Mouse (Mus musculus): ENCODE data around the gene Ywhah. TPM values are rescaled to one million over a fixed set of nuclear protein-coding genes. Genes with fewer than 3 reads are reported as not detected.
A peak's percentile ranks its signal among the peaks of the same experiment; 100 is the strongest.

Gene Ywhah
- polyA plus RNA-seq (2014; fragmentation: Nextera tagmentation; extraction: Ambion mirVana): 483 and 486 TPM in 2 replicates

DNA sequence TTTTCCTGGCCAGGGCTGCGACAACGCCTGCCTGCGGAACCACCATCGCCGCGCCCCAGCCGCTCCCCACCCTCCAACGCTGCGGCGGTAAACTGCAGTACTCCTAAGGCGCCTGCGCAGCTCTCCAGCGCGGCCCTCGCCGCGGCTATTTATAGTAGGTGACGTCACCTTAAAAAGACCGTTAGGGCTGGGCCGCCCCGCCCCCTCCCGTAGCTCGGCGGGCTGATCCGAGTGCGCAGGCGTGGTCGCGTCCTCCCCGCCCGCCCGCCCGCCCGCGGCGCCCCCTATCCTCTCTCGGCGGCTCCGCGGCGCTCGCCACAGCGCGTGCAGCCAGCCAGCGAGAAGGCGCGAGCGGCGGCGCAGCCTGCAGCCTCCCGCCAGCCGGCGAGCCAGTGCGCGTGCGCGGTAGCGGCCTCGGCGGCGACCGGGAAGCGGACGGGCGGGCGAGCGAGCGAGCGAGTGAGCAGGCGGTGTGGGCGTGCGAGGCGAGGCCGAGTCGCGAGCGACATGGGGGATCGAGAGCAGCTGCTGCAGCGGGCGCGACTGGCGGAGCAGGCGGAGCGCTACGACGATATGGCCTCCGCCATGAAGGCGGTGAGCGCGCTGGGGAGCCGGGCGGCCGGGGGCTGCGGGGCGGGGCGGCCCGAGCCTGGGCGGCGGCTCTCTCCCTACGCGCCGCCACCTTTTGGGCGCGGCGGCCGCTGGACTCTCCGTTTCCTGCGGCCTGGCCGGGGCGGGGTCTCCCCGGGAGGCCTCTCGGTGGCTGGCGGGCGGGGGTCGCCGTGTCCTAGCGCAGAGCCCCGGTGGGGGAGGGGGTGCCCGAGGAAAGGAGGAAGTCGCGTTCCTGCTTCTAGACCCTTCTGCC is at the start of gene Ywhah:
TSS of gene Ywhah (plus strand) at position 256 of the 865 bp plus-strand sequence.
- ATAC-seq (ENCODE audit: insufficient read depth, low FRiP score, low TSS enrichment) (peak; percentile 94), DNase-seq (ENCODE audit: low spot score) (peak; percentile 96)
- Histone ChIP-seq H3K4me1 (ENCODE audit: control insufficient read depth, insufficient read depth, low read length) (peaks cover 7% of the 10 kb centered on the region), H3K36me3 (ENCODE audit: control insufficient read depth, insufficient read depth, low read length) (no peaks in the 10 kb centered on the region), H3K9me3 (ENCODE audit: control insufficient read depth, low read length) (no peaks in the 10 kb centered on the region), H3K9ac (ENCODE audit: low read length) (peak within 1 kb of the TSS; percentile 87), H3K27ac (ENCODE audit: low read depth, low read length) (peak within 1 kb of the TSS; percentile 98), H3K4me3 (ENCODE audit: low read depth, low read length) (peak within 1 kb of the TSS; percentile 82), H3K4me2 (ENCODE audit: low read depth) (peak within 1 kb of the TSS; percentile 73), H3K27me3 (ENCODE audit: control insufficient read depth, insufficient read depth, low read length) (no peaks in the 10 kb centered on the region)
- under 1% methylated on average over 68 of the region's 121 CpGs for WGBS

DNA sequence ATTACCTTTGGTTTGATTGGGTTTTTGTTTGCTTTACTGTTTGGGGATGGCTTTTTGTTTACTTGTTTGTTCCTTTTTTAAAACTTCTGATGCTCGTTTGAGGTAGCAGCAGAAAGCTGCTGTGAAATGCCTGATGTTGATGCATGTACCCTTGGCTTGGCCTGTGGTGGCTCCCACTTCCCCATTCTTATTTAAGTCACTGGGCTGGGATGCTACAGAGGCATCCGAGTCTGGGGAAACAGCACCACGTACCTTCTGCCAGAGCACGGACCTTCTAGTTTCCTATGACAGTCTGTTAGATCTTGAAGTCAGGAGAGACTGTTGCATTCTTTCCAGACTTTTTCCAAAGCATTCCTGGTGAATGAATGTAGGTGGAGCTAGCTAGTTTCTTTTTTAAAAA is 42.1 kb upstream of the Ywhah start:
- H3K36me3 ChIP-seq (ENCODE audit: control insufficient read depth, insufficient read depth, low read length): 0 out of 2 replicates have a peak, but pooled peaks cover 2% of the 10 kb centered on the region
- WGBS: 80% methylated on average over 4 of the region's 4 CpGs
- no peaks in the 10 kb centered on the region for H3K9me3 ChIP-seq (ENCODE audit: control insufficient read depth, low read length)
- no peak overlapping the region for H3K4me2 ChIP-seq (ENCODE audit: low read depth)
- no peaks in the 10 kb centered on the region for H3K27me3 ChIP-seq (ENCODE audit: control insufficient read depth, insufficient read depth, low read length)
- H3K9ac ChIP-seq (ENCODE audit: low read length): no peak overlapping the region
- H3K27ac ChIP-seq (ENCODE audit: low read depth, low read length): no peak overlapping the region
- DNase-seq (ENCODE audit: low spot score): no peak
- no peak for ATAC-seq (ENCODE audit: insufficient read depth, low FRiP score, low TSS enrichment)
- no peak overlapping the region for H3K4me3 ChIP-seq (ENCODE audit: low read depth, low read length)
- H3K4me1 ChIP-seq (ENCODE audit: control insufficient read depth, insufficient read depth, low read length): no peaks in the 10 kb centered on the region

GRCm38 (mm10) chr5:32977179-32977578 is 41.4 kb upstream of the Ywhah start:
- Histone ChIP-seq H3K36me3 (ENCODE audit: control insufficient read depth, insufficient read depth, low read length) (0 out of 2 replicates have a peak, but pooled peaks cover 2% of the 10 kb centered on the region), H3K27me3 (ENCODE audit: control insufficient read depth, insufficient read depth, low read length) (no peaks in the 10 kb centered on the region)
- ATAC-seq (ENCODE audit: insufficient read depth, low FRiP score, low TSS enrichment): no peak

DNA sequence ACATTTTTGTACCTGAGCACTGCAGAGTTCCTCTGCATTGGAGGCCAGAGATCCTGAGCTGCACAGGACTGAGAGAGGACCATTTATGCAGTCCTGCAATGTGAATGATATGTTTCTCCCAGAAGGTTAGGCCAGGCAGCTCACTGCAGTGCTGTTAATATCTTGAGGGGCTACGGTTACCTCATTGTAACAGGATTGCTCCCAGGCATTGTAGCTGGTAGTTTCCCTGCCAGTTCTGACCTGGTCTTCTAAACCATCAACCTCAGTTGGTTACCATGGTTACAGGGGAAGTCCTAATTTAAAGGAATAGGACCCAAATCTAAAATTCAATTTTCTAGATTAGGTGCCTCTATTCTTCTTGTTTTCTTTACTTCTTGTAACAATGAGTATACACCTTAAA is 33.2 kb upstream of the Ywhah start:
- DNase-seq (ENCODE audit: low spot score): no peak
- 83% methylated on average over 1 of the region's 1 CpGs for WGBS
- H3K9me3 ChIP-seq (ENCODE audit: control insufficient read depth, low read length): no peaks in the 10 kb centered on the region
- H3K4me2 ChIP-seq (ENCODE audit: low read depth): no peak overlapping the region
- no peak overlapping the region for H3K4me3 ChIP-seq (ENCODE audit: low read depth, low read length)
- H3K9ac ChIP-seq (ENCODE audit: low read length): no peak overlapping the region
- ATAC-seq (ENCODE audit: insufficient read depth, low FRiP score, low TSS enrichment): no peak
- H3K36me3 ChIP-seq (ENCODE audit: control insufficient read depth, insufficient read depth, low read length): peaks cover 5% of the 10 kb centered on the region; the same call in 1 of the 2 replicates
- H3K4me1 ChIP-seq (ENCODE audit: control insufficient read depth, insufficient read depth, low read length): no peaks in the 10 kb centered on the region
- no peaks in the 10 kb centered on the region for H3K27me3 ChIP-seq (ENCODE audit: control insufficient read depth, insufficient read depth, low read length)
- H3K27ac ChIP-seq (ENCODE audit: low read depth, low read length): no peak overlapping the region

More at GRCm38 (mm10) chr5:32977179-32977578, 41.4 kb upstream of the Ywhah start:
- Histone ChIP-seq H3K4me2 (ENCODE audit: low read depth) (no peak overlapping the region), H3K4me3 (ENCODE audit: low read depth, low read length) (no peak overlapping the region), H3K4me1 (ENCODE audit: control insufficient read depth, insufficient read depth, low read length) (no peaks in the 10 kb centered on the region), H3K27ac (ENCODE audit: low read depth, low read length) (no peak overlapping the region), H3K9ac (ENCODE audit: low read length) (no peak overlapping the region), H3K9me3 (ENCODE audit: control insufficient read depth, low read length) (no peaks in the 10 kb centered on the region)
- DNase-seq (ENCODE audit: low spot score): no peak

DNA sequence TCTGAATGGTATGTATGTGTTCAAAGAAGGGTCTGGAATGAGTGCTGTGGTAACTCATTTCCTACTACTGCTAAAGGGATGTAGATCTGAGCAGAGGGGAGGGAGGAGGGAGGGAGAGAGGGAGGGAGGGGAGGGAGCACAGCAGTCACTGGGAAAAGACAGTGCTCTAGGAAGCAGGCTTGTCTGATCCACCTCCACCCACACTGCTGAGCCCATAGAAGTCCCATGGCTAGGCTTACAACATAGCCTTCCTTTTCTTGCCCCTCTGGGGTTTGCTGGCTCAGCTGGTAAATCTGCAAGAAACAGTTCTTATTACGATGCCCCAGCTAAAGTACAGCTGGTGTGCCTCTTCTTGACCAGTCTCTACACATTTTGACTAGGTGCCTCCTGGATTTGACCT is 30.7 kb upstream of the Ywhah start:
- no peak overlapping the region for H3K4me3 ChIP-seq (ENCODE audit: low read depth, low read length)
- H3K4me2 ChIP-seq (ENCODE audit: low read depth): no peak overlapping the region
- H3K27ac ChIP-seq (ENCODE audit: low read depth, low read length): no peak overlapping the region
- no peaks in the 10 kb centered on the region for H3K9me3 ChIP-seq (ENCODE audit: control insufficient read depth, low read length)
- WGBS: 68% methylated on average over 1 of the region's 1 CpGs
- no peaks in the 10 kb centered on the region for H3K4me1 ChIP-seq (ENCODE audit: control insufficient read depth, insufficient read depth, low read length)
- DNase-seq (ENCODE audit: low spot score) (no peak), ATAC-seq (ENCODE audit: insufficient read depth, low FRiP score, low TSS enrichment) (no peak)
- H3K36me3 ChIP-seq (ENCODE audit: control insufficient read depth, insufficient read depth, low read length): peaks cover 5% of the 10 kb centered on the region; the same call in 1 of the 2 replicates
- no peak overlapping the region for H3K9ac ChIP-seq (ENCODE audit: low read length)
- no peaks in the 10 kb centered on the region for H3K27me3 ChIP-seq (ENCODE audit: control insufficient read depth, insufficient read depth, low read length)

DNA sequence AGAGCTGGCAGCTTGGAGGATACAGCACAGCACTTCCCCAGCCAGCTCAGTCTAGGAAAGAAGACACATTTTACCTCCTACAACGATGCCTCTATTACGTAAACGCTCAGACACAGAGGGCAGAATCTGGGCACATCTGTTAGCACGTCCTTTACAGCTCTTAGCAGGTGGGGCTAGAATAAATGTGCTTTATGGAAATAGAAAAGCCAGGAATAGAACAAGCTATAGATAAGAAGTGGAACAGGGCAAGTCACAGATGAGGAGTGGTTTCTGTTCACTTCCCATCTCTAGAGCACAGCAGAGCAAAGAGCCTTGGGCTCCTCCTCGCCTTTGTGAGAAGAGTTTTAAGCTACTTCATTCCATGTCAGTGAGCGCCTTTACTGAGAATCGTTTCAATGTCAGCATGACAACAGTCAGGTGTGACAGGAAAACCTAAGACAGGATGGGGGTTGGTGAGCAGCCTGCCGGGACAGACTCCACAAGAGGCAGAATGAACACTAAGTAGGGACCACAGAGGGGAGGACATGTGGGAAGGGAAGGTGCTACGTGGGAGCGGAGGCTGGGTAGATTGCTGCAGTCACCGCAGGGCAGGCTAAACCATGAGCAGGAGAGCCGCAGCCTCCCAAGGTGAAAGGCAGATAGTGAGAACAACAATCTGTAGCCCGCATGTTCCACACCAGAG is 28.5 kb upstream of the Ywhah start:
- 88% methylated on average over 13 of the region's 13 CpGs for WGBS
- ATAC-seq (ENCODE audit: insufficient read depth, low FRiP score, low TSS enrichment): no peak
- H3K4me1 ChIP-seq (ENCODE audit: control insufficient read depth, insufficient read depth, low read length): no peaks in the 10 kb centered on the region

DNA sequence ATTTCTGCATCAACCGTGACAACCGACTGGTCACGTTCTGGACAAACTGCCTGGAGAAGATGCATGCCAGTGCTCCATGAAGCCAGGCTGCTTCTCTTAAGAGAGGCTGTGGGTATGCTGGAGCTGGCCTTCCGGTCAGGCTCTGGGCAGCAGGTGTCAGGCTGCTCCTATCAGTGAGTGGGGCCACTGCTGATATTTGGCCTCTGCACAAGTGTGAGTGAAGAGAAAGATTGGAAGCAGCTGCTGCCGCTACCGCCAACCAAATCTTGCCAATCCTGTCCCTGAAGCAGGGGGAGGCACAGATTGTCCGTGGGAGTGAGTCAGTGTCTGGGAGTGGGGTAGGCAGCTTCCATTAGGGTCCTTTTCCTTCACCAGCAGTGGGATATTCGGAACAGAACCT is 27.5 kb upstream of the Ywhah start:
- H3K27me3 ChIP-seq (ENCODE audit: control insufficient read depth, insufficient read depth, low read length): no peaks in the 10 kb centered on the region
- DNase-seq (ENCODE audit: low spot score) (no peak), ATAC-seq (ENCODE audit: insufficient read depth, low FRiP score, low TSS enrichment) (no peak)
- H3K4me1 ChIP-seq (ENCODE audit: control insufficient read depth, insufficient read depth, low read length): no peaks in the 10 kb centered on the region
- WGBS: 84% methylated on average over 8 of the region's 8 CpGs
- no peaks in the 10 kb centered on the region for H3K36me3 ChIP-seq (ENCODE audit: control insufficient read depth, insufficient read depth, low read length)
- no peak overlapping the region for H3K9ac ChIP-seq (ENCODE audit: low read length)
- H3K9me3 ChIP-seq (ENCODE audit: control insufficient read depth, low read length): no peaks in the 10 kb centered on the region
- no peak overlapping the region for H3K4me2 ChIP-seq (ENCODE audit: low read depth)
- H3K4me3 ChIP-seq (ENCODE audit: low read depth, low read length): no peak overlapping the region
- no peak overlapping the region for H3K27ac ChIP-seq (ENCODE audit: low read depth, low read length)

More for the DNA sequence above, 28.5 kb upstream of the Ywhah start:
- Histone ChIP-seq H3K27ac (ENCODE audit: low read depth, low read length) (no peak overlapping the region), H3K4me2 (ENCODE audit: low read depth) (no peak overlapping the region), H3K36me3 (ENCODE audit: control insufficient read depth, insufficient read depth, low read length) (peaks cover 2% of the 10 kb centered on the region; the same call in 1 of the 2 replicates), H3K9ac (ENCODE audit: low read length) (no peak overlapping the region), H3K27me3 (ENCODE audit: control insufficient read depth, insufficient read depth, low read length) (no peaks in the 10 kb centered on the region), H3K9me3 (ENCODE audit: control insufficient read depth, low read length) (no peaks in the 10 kb centered on the region), H3K4me3 (ENCODE audit: low read depth, low read length) (no peak overlapping the region)
- DNase-seq (ENCODE audit: low spot score): no peak

- Histone ChIP-seq H3K27me3 (ENCODE audit: control insufficient read depth, insufficient read depth, low read length) (no peaks in the 10 kb centered on the region), H3K4me1 (ENCODE audit: control insufficient read depth, insufficient read depth, low read length) (no peaks in the 10 kb centered on the region), H3K4me3 (ENCODE audit: low read depth, low read length) (no peak overlapping the region), H3K9me3 (ENCODE audit: control insufficient read depth, low read length) (no peaks in the 10 kb centered on the region), H3K36me3 (ENCODE audit: control insufficient read depth, insufficient read depth, low read length) (no peaks in the 10 kb centered on the region), H3K9ac (ENCODE audit: low read length) (no peak overlapping the region), H3K4me2 (ENCODE audit: low read depth) (no peak overlapping the region), H3K27ac (ENCODE audit: low read depth, low read length) (no peak overlapping the region)
- DNase-seq (ENCODE audit: low spot score) (no peak), ATAC-seq (ENCODE audit: insufficient read depth, low FRiP score, low TSS enrichment) (no peak)
- 67% methylated on average over 2 of the region's 2 CpGs for WGBS
Observed at GRCm38 (mm10) chr5:32994471-32994870, 24.1 kb upstream of the Ywhah start.
